Mouse (Mus musculus) CH12.LX (cell line): ENCODE results near the gene Fap.

Experiments used
- CTCF ChIP-seq, 2 experiments: IDR thresholded peaks in 1 of 2; conservative IDR thresholded peaks in 1 of 2; 2 replicates each; pipeline ENCODE4 v1.5.1; 2011 to 2012; ENCODE audit warnings: low read depth in 2 of 2, low read length in 2 of 2, improper control_type of control experiment in 1 of 2, inconsistent platforms in 1 of 2, mild to moderate bottlenecking in 1 of 2, moderate library complexity in 1 of 2
- EP300 ChIP-seq: IDR thresholded peaks from 2 replicates; pipeline ENCODE4 v1.6.1; 2011; ENCODE audit warnings: low read length, improper control_type of control experiment
- JUND ChIP-seq: conservative IDR thresholded peaks from 2 replicates; pipeline ENCODE4 v1.6.1; 2011; ENCODE audit warnings: low read depth, low read length, improper control_type of control experiment
- MAX ChIP-seq: IDR thresholded peaks from 2 replicates; pipeline ENCODE4 v1.6.1; 2011; ENCODE audit warnings: low read length, improper control_type of control experiment
- MYC ChIP-seq: IDR thresholded peaks from 2 replicates; pipeline ENCODE4 v1.6.1; 2011; ENCODE audit warnings: low read depth, mild to moderate bottlenecking, improper control_type of control experiment, low read length
- POLR2A ChIP-seq: IDR thresholded peaks from 2 replicates; pipeline ENCODE4 v1.6.1; 2011; ENCODE audit warnings: low read depth, mild to moderate bottlenecking, improper control_type of control experiment, low read length
- POLR2AphosphoS2 ChIP-seq: IDR thresholded peaks from 2 replicates; pipeline ENCODE4 v1.6.1; 2011; ENCODE audit warnings: low read depth, low read length, improper control_type of control experiment
- ZNF384 ChIP-seq: IDR thresholded peaks from 2 replicates; pipeline ENCODE4 v1.6.1; 2012; ENCODE audit warnings: low read depth, low read length, improper control_type of control experiment, inconsistent platforms

DNA sequence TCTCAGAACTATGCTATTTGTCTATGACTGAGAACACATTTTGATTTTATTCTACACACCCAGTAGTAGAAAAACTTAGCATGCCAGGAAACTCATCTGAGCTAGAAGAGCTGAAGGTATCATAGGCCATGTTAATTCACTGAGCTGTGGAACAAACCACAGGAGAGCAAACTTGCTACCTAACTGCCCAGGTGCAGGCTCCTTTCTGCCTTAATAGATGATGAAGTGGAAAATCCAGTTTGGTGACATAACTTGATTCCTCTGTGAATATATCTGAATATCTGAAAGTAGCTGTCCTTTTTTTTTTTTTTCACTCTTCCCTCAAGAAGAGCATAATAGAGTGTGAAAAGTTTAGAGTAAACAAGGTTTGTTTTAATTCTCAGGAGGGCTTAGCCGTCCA lies 42.8 kb downstream of the Fap start:
- TF ChIP-seq ZNF384 (no peak), CTCF (conservative IDR thresholded peaks at IDR 0.05 in 1 of 2, IDR thresholded peaks at IDR 0.05 in 1 of 2; ENCODE audit: low read depth in 2 of 2, low read length in 2 of 2) (no peak), JUND (no peak), MAX (no peak), POLR2A (no peak), POLR2AphosphoS2 (no peak), MYC (no peak), EP300 (no peak)
